Mouse (Mus musculus) liver, postnatal 0 days (tissue): ENCODE data around the gene Bach2.

Source experiments
- CTCF ChIP-seq: sonication (generic); IDR thresholded peaks from 2 replicates; pipeline ENCODE4 v1.5.1; 2016; ENCODE audit warnings: antibody characterized with exemption, low read depth
- EP300 ChIP-seq: IDR thresholded peaks from 2 replicates; pipeline ENCODE4 v1.6.1; 2016; ENCODE audit warnings: antibody characterized with exemption, low read depth, mild to moderate bottlenecking

DNA sequence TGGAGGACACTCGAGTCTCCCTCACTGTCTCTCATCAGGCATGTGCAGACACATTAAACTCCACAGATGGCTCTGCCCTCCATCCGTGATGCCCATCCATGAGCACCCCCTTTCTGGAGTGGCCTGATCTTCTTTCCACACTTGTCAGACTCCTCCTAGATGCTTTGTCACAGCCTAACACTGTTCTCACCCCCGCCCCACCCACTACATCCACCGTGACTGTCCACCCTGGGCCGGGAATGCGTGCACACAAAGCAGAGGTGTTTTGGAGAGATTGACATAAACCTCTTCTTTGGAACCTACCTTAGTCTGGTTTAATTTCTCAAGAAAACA is 202.1 kb downstream of the Bach2 start:
- TF ChIP-seq CTCF, result no peak
- TF ChIP-seq EP300, result no peak
